Mouse (Mus musculus) embryonic facial prominence, embryonic 10.5 days (tissue): ENCODE measurements around the gene Mrpl50. TPM values are rescaled to one million over a fixed set of nuclear protein-coding genes. Genes with fewer than 3 reads are reported as not detected.

Experiments used
- DNase-seq: peaks from one replicate; pipeline ENCODE4 v3.0.0-alpha.2; 2017; ENCODE audit warnings: low spot score
- H3K27ac ChIP-seq: fragments of 300-500 bp; sonication (generic); replicated peaks from 2 replicates; pipeline ENCODE4 v1.5.1; 2016; ENCODE audit warnings: mild to moderate bottlenecking
- H3K27me3 ChIP-seq: fragments of 300-500 bp; sonication (generic); replicated peaks from 2 replicates; pipeline ENCODE4 v1.6.1; 2016; ENCODE audit warnings: low read depth, mild to moderate bottlenecking; ENCODE audit not compliant: poor library complexity, severe bottlenecking
- H3K36me3 ChIP-seq: fragments of 300-500 bp; sonication (generic); replicated peaks from 2 replicates; pipeline ENCODE4 v1.6.1; 2016; ENCODE audit warnings: mild to moderate bottlenecking, moderate library complexity
- H3K4me1 ChIP-seq: fragments of 300-500 bp; sonication (generic); 2 replicates; pipeline ENCODE4 v1.6.1; 2016
- H3K4me3 ChIP-seq: fragments of 300-500 bp; sonication (generic); 2 replicates; pipeline ENCODE4 v1.5.1; 2016; ENCODE audit warnings: mild to moderate bottlenecking, moderate library complexity
- H3K9me3 ChIP-seq: fragments of 300-500 bp; sonication (generic); 2 replicates; pipeline ENCODE4 v1.6.1; 2016; ENCODE audit warnings: mild to moderate bottlenecking
- WGBS: fragments of 180-500 bp; shearing (Covaris S2); methylation state at CpG from one replicate; pipeline ENCODE4 v1.1.7; 2016; 5-methylcytosine and 5-hydroxymethylcytosine counted together
- polyA plus RNA-seq: library from polyadenylated mRNA; unstranded; fragments of >200 nt; fragmentation: Nextera tagmentation; extraction: Ambion mirVana; gene quantifications from 2 replicates; pipeline ENCODE4 v1.2.1, GENCODE M21; 2016

Mrpl50 gene
- 82.9 and 83.6 TPM in 2 replicates for polyA plus RNA-seq

DNA sequence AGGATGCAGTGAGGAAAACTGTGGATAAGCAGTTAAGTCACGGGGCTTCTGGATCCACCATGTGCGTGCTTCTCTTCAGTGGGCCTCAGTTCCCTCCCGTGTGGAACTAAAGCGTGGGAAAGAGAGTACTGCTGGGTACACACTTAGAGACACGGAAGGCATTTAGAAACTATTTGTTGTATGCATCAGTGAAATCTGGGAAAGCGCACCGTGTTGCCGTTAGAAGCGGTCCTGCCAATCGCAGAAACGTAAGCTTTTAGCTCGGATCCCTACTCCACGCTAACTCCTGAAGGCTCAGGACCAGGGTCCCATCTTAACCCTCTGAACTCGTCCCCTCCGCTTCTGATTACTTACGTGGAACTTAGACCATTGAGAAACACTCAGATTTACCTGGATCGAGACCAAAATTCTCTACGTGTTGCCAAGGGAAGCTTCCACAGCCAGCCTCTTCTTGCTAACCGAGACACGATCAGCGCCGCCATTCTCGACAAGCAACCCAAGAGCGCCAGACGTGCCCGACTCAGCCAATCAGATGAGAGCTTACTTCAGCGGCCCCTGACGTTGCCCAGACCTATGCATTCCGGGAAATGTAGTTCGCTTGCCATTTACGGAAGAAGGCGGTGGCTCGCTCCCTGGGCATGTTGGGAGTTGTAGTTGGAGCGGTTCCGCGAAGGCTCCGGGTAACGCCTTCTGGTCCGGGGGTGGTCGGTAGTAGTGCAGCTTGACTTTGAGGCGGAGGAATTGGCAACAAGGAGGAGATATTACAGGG is at the start of gene Mrpl50, which contains the start of gene Zfp189:
Gene Mrpl50 (minus strand): TSS at position 522 of the 769 bp plus-strand sequence.
Gene Zfp189 (plus strand): TSS at position 605 of the 769 bp plus-strand sequence.
- WGBS = under 1% methylated on average over 41 of the region's 41 CpGs
- DNase-seq = peak; percentile 94
- peak within 1 kb of the TSS; percentile 88 for H3K27ac ChIP-seq
- H3K27me3 ChIP-seq = no peaks in the 10 kb centered on the region
- H3K9me3 ChIP-seq = no peaks in the 10 kb centered on the region
- peaks cover 49% of the 10 kb centered on the region for H3K36me3 ChIP-seq
- peak within 1 kb of the TSS; percentile 74 for H3K4me3 ChIP-seq
- peaks cover 17% of the 10 kb centered on the region for H3K4me1 ChIP-seq

DNA sequence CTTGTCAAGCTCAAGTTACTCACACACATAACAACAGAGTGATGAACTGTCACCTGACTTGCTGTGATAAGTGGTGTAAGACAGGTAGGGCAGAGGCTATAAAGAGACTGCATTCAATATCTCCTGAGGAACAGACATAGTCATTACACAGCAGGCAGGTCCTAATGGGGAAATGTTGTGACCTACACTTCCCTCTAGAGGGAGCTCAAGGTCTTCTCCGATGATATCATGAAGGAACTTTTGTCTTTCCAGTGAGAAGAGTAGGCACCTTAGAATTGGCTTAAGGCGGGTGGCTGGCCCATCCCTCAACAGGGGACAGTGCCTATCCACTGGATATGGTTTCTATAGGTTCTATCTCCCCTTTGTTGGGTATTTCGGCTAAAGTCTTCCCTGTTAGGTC is 46.7 kb upstream of the Mrpl50 start:
- Histone ChIP-seq H3K9me3 (no peaks in the 10 kb centered on the region), H3K4me1 (no peaks in the 10 kb centered on the region), H3K36me3 (no peaks in the 10 kb centered on the region), H3K27ac (no peak overlapping the region), H3K4me3 (no peak overlapping the region), H3K27me3 (no peaks in the 10 kb centered on the region)
- 16% methylated on average over 3 of the region's 3 CpGs for WGBS
- peak; percentile 28 for DNase-seq

DNA sequence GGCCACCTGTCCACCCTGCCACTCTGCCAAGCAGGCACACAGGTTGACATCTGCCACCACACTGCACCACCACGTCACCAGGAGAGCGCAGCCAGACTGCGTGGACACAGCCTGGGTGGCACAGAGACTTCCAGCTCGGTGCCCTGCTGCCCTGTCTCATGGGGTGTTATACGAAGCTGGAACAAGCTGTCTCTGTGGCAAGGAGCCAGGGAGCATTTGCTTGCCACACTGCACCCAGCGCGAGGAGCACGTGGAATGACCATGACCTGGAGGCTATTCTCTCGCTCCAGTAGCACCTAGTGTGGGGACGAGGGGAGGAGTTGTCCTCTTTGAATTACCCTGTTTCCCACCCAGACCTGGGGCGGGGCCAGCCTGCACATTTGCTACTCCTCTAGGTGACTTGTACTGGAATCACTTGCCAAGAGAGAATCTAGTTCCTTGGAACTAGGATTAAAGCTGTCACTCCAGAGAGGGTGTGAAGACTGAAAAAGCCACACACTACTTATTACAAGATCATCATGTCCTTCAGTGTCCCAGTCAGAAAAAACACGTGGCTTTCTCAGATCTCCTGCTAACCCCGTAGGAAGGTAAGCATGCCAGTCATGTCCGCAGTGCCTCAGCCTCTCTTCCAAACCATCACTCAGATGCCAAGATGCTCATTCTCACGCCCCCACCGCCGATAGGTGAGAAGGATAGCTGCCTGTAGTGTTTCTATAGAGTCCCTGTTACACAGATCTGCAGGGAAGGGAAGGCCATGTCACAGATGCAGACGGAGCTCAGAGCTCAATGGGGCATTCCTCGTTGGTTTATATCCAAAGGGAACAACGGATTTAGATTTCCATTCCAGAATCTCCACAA is 39.3 kb upstream of the Mrpl50 start:
- no peaks in the 10 kb centered on the region for H3K27me3 ChIP-seq
- H3K4me3 ChIP-seq = no peak overlapping the region
- no peaks in the 10 kb centered on the region for H3K9me3 ChIP-seq
- H3K36me3 ChIP-seq = no peaks in the 10 kb centered on the region
- no peak overlapping the region for H3K27ac ChIP-seq
- DNase-seq = no peak
- no peaks in the 10 kb centered on the region for H3K4me1 ChIP-seq
- WGBS = 78% methylated on average over 20 of the region's 20 CpGs

DNA sequence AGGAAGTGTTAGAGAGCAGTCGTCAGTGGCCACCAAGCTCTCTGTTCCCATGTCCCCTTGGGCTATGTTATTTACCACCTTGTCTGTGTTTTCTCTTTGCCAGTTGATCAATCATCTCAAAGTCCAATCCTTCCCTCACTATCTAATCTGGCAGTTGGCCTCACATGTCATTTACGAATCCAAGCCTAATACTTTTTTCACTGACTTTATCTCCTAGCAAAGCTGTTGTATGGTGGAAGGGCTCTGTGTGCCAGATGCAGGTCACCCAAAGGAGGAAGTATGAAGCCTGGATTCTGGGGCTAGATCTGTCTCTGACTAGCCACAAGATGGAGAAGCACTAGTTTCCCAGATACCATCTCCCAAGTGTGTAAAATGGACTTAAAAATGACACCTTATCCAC is 37.3 kb upstream of the Mrpl50 start:
- H3K36me3 ChIP-seq = no peaks in the 10 kb centered on the region
- no peak for DNase-seq
- H3K9me3 ChIP-seq = no peaks in the 10 kb centered on the region
- H3K27ac ChIP-seq = no peak overlapping the region
- no peaks in the 10 kb centered on the region for H3K4me1 ChIP-seq
- 79% methylated on average over 2 of the region's 2 CpGs for WGBS
- no peaks in the 10 kb centered on the region for H3K27me3 ChIP-seq
- H3K4me3 ChIP-seq = no peak overlapping the region

DNA sequence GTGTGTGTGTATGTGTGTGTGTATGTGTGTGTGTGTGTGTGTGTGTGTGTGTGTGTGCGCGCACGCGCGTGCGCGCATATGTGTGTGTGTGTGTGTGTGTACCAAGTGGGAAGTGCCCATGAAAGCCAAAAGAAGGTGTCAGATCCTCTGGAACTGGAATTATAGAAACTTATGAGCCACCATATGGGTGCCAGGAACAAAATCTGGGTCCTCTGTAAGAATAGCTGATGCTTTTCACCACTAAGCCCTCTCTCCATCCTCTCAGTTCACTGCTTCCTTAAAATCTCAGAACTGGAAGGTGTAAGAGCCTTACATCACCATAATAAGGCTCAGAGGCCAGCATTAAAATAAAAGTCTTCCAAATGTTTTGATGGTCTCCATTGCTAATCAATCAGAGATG is 36.5 kb upstream of the Mrpl50 start:
- no peak overlapping the region for H3K27ac ChIP-seq
- no peak for DNase-seq
- 99% methylated on average over 7 of the region's 7 CpGs for WGBS

DNA sequence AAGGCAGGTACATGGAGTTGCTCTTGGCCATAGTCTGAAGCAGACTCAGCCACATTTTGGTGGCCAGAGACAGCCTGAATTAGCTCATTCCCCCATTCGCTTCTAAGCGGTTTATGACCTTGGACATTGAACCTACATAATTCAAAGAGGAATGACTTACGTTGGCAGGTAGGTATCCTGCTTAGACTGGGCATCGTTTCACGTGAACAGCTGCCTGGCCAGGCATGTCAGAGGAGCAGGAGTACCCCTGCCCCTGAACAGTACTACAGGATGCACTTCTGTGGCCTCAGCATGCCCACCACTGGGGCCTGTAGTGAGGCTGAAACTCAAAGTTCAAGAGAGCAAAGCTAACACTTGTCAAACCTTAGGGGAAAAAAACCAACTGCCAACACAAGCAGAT is 32.5 kb upstream of the Mrpl50 start:
- no peak for DNase-seq
- no peaks in the 10 kb centered on the region for H3K9me3 ChIP-seq
- H3K27me3 ChIP-seq = no peaks in the 10 kb centered on the region
- no peaks in the 10 kb centered on the region for H3K4me1 ChIP-seq
- WGBS = 91% methylated on average over 5 of the region's 5 CpGs
- H3K27ac ChIP-seq = no peak overlapping the region
- no peaks in the 10 kb centered on the region for H3K36me3 ChIP-seq
- H3K4me3 ChIP-seq = no peak overlapping the region

More for the DNA sequence above, 36.5 kb upstream of the Mrpl50 start:
- no peaks in the 10 kb centered on the region for H3K27me3 ChIP-seq
- H3K4me1 ChIP-seq = no peaks in the 10 kb centered on the region
- H3K4me3 ChIP-seq = no peak overlapping the region
- H3K36me3 ChIP-seq = no peaks in the 10 kb centered on the region
- no peaks in the 10 kb centered on the region for H3K9me3 ChIP-seq

DNA sequence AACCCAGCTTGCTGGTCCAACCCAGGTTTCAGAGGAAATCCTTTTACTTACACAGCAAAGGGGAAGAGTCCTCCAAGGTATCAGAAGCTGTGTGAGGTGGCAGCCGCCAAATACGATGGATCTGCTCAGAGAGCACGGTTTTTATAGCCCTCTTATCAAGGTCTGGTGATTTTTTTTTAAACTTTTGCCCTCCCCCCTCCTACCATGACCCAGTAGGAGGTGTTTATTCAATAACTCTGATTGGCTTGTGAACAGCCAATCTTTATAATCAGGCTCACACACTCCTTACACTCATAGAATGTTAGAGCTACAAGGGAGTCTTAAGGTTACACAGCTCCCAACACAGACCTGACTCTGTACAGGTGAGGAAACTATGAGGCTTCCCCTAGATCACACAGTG is 28.5 kb upstream of the Mrpl50 start, which contains the start of gene Aldob:
Gene Aldob (minus strand): TSS at position 164 of the 400 bp plus-strand sequence.
- Histone ChIP-seq H3K27me3 (no peaks in the 10 kb centered on the region), H3K9me3 (no peaks in the 10 kb centered on the region), H3K27ac (no peak within 1 kb of the TSS), H3K4me3 (no peak within 1 kb of the TSS), H3K36me3 (no peaks in the 10 kb centered on the region), H3K4me1 (no peaks in the 10 kb centered on the region)
- no peak for DNase-seq
- 73% methylated on average over 3 of the region's 3 CpGs for WGBS

DNA sequence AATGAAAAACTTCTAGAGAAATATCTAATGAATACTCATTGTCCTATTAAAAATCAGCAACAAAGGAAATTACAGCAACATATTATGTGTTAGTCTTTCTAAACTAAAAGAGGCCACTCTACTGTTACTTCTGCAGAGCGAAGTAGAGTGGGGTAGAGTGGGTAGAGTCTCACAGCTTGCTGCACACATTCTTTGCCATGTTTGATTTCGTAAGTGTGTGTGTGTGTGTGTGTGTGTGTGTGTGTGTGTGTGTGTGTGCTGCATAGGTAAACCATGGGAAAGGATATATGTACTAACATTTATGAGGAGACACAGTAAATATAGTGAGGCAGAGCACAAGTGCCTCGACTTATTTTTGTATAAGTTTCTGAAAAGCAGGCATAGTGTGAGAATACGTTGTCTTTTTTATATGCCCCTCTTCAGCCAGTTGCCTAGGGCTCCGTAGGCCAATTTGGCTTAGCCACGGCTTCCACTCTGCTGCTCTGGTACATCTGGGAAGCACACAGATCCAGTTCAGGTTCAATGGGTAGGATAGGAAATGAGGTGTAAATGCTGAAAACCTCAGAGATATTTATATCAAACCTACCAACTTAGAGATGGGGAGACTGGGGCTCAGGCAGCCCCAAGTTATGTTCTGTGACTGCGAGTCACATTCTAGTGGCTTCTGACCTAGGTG is 26.8 kb upstream of the Mrpl50 start:
- no peaks in the 10 kb centered on the region for H3K9me3 ChIP-seq
- no peaks in the 10 kb centered on the region for H3K36me3 ChIP-seq
- no peak overlapping the region for H3K4me3 ChIP-seq
- H3K27me3 ChIP-seq = no peaks in the 10 kb centered on the region
- no peak overlapping the region for H3K27ac ChIP-seq
- H3K4me1 ChIP-seq = no peaks in the 10 kb centered on the region
- DNase-seq = no peak
- 88% methylated on average over 7 of the region's 7 CpGs for WGBS

DNA sequence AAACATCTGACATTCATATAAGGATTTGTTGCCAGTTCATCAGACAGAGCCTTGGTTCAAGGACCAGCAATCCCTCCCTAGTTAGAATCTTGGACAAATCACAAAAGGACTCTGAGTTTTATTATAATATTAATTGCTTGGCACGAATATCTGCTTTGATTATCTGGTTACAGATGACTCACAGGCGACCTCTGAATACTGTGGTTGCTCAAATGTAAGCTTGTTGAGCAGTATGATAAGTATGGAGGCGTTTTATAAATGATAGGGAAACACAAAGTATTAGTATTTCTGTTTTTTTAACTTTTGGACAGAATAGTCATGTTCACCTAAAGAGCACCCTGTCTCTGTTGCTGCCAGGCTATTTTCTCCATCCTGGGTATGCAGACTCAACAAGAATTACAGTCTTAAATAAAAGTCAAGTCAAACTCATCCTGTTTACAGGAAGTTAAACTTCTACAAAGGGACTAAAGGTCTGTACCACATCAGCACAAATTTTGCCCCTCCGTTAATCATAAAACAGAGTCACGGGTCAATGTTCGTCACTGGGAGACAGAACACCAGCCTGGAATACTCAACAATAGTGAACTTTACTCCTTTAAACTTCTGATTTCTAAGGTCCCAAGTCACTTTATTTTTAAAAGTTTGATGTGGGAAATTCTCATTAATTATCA is 26.1 kb upstream of the Mrpl50 start:
- Histone ChIP-seq H3K4me1 (no peaks in the 10 kb centered on the region), H3K27ac (no peak overlapping the region), H3K9me3 (no peaks in the 10 kb centered on the region), H3K27me3 (no peaks in the 10 kb centered on the region), H3K4me3 (no peak overlapping the region), H3K36me3 (no peaks in the 10 kb centered on the region)
- DNase-seq = no peak
- whole genome bisulfite sequencing = 78% methylated on average over 6 of the region's 6 CpGs

DNA sequence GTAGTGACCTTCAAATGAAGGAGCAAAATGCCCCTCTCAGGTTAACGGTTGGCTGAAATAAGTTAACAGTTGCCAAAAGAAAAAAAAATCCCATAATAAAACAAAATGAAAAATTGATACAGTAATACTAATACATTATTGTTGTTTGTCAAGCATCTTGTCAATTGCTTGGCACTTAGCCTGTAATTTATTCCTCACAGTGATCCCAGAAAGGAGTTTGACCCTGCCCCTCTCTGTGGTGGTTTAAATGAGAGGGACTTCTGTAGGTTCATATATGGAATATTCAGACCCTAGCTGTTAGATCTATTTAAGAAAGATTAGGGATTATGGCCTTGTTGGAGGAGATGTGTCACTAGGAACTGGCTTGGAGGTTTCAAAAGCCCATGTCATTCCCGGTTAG is 25.1 kb upstream of the Mrpl50 start:
- 83% methylated on average over 2 of the region's 2 CpGs for WGBS

DNA sequence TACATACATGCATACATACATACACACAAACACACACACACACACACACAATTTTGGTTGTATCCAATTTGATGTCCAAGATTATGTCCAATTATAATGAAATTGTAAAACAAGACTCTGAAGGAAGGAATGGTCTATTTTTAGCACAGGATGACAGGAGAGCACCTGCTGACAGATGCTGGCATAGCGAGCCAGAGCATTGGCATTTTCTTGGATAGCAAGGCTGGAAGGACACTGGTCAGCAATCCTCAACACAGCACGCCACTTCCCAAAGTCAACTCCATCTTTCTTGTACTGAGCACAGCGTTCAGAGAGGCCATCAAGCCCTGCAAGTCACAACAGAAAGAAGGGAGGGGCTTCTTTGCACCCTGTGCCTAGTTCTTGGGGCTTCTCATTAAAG is 20.1 kb upstream of the Mrpl50 start:
- Histone ChIP-seq H3K9me3 (no peaks in the 10 kb centered on the region), H3K27me3 (no peaks in the 10 kb centered on the region), H3K36me3 (no peaks in the 10 kb centered on the region), H3K4me3 (no peak overlapping the region), H3K27ac (no peak overlapping the region), H3K4me1 (no peaks in the 10 kb centered on the region)
- 77% methylated on average over 3 of the region's 3 CpGs for WGBS
- DNase-seq = no peak

More for the DNA sequence above, 25.1 kb upstream of the Mrpl50 start:
- Histone ChIP-seq H3K9me3 (no peaks in the 10 kb centered on the region), H3K27ac (no peak overlapping the region), H3K27me3 (no peaks in the 10 kb centered on the region), H3K4me3 (no peak overlapping the region), H3K4me1 (no peaks in the 10 kb centered on the region), H3K36me3 (no peaks in the 10 kb centered on the region)
- no peak for DNase-seq

DNA sequence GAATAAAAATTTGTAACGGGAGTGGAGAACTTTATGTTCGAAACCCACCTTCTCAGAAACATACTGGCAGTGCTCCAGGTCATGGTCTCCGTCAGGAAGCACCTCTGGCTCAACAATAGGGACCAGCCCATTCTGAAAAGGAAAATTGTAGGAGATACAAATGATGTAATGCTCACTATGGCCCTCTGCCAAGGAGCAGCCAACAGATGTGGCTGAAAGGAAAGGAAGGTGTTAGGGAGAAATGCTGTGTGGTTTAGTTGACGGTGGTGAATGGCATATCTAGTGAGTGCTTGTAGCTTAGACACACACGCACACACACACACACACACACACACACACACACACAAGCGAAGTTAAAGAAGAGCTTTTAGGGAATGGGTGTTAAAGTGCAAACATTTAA is 18.8 kb upstream of the Mrpl50 start:
- no peak overlapping the region for H3K27ac ChIP-seq
- no peaks in the 10 kb centered on the region for H3K27me3 ChIP-seq
- 83% methylated on average over 6 of the region's 6 CpGs for whole genome bisulfite sequencing

More for the DNA sequence above, 18.8 kb upstream of the Mrpl50 start:
- Histone ChIP-seq H3K4me1 (no peaks in the 10 kb centered on the region), H3K4me3 (no peak overlapping the region), H3K36me3 (no peaks in the 10 kb centered on the region), H3K9me3 (no peaks in the 10 kb centered on the region)
- no peak for DNase-seq
